ENCODE assay signal across 9 mouse cellular contexts in genomic region chr5:5663655-5664370, GRCm38 (mm10). TPM values are rescaled to one million over a fixed set of nuclear protein-coding genes. Genes with fewer than 3 reads are reported as not detected.
A peak's percentile ranks its signal among the peaks of the same experiment; 100 is the strongest.
DNase-seq lines count a peak whose midpoint lies in the region; ATAC-seq and TF ChIP-seq lines count a peak whose summit lies in the region.
"Had no signal": no experiment of that assay in that cellular context is flagged by ENCODE, and none has a peak within 500 bp of the region (broad histone marks: within the 10 kb centered on the region; RNA-seq: fewer than 3 reads in every experiment).

Gene Cfap69, minus strand, starts transcription at chr5:5664239.

- no peak for TF ChIP-seq CTCF in hindbrain, postnatal 0 days (IDR thresholded peaks at IDR 0.05; ENCODE audit: low read depth)

- peak; percentile 90 for DNase-seq in adrenal gland, postnatal 10 days
- peak; percentile 67 for DNase-seq in gastrocnemius, postnatal 10 days
- DNase-seq in hindbrain, postnatal 0 days (ENCODE audit: low spot score): peak; percentile 95
- DNase-seq in left cerebral cortex, adult 18-20 months (ENCODE audit: low spot score in 2 of 2): peak; percentile 91 to 92
- DNase-seq in lung, postnatal 25 days (ENCODE audit: low spot score): peak; percentile 53
- peak; percentile 94 for DNase-seq in right cerebral cortex, postnatal 10 days (ENCODE audit: low spot score in 2 of 2)

- no peaks in the 10 kb centered on the region for H3K36me3 ChIP-seq in hindbrain, postnatal 0 days (ENCODE audit: insufficient read depth, low read length)

- peak within 1 kb of the TSS; percentile 85 for H3K4me3 ChIP-seq in hindbrain, postnatal 0 days (ENCODE audit: low read length)

- peak; percentile 98 for ATAC-seq in common myeloid progenitor, adult 5-6 weeks (replicated peaks; ENCODE audit: low read depth, poor library complexity, severe bottlenecking)
- peak; percentile 97 for ATAC-seq in hindbrain, postnatal 0 days
- ATAC-seq in inflammation-experienced regulatory T-cells, adult 6 months: no peak

- under 1% methylated on average over 46 of the region's 48 CpGs for WGBS in hindbrain, postnatal 0 days

- H3K9me3 ChIP-seq in hindbrain, postnatal 0 days (ENCODE audit: low read length): no peaks in the 10 kb centered on the region

- H3K9ac ChIP-seq in hindbrain, postnatal 0 days (replicated peaks; ENCODE audit: low read length): peak within 1 kb of the TSS; percentile 67

- H3K4me2 ChIP-seq in hindbrain, postnatal 0 days (ENCODE audit: low read depth, low read length): peak within 1 kb of the TSS; percentile 91

- H3K27me3 ChIP-seq in hindbrain, postnatal 0 days (ENCODE audit: insufficient read depth, low read length): no peaks in the 10 kb centered on the region

- peak within 1 kb of the TSS; percentile 17; the same call in 1 of the 2 replicates for H3K27ac ChIP-seq in hindbrain, postnatal 0 days

- H3K4me1 ChIP-seq in hindbrain, postnatal 0 days (ENCODE audit: insufficient read depth, low read length): no peaks in the 10 kb centered on the region; the same call in 1 of the 2 replicates

RNA-seq across cellular contexts. Expression of gene Cfap69, which starts in this region (rescaled TPM):
- total RNA-seq in adrenal gland, postnatal 10 days (2021): 1 to 10 TPM; 2.6 to 5.0 TPM
- not detected in 2 replicates for total RNA-seq in common myeloid progenitor, adult 5-6 weeks (2017)
- total RNA-seq in gastrocnemius, postnatal 10 days (2021): under 1 TPM; 0.43 to 0.61 TPM
- 9.8 and 77.8 TPM in 2 replicates for total RNA-seq in hindbrain, postnatal 0 days (2014; rRNA removed)
- polyA plus RNA-seq in hindbrain, postnatal 0 days (2015; fragmentation: Nextera tagmentation; extraction: Ambion mirVana): 8.0 and 9.8 TPM in 2 replicates
- total RNA-seq in left cerebral cortex, adult 18-20 months (2021): 10 to 100 TPM; 19.7 to 21.8 TPM
- polyA plus RNA-seq in inflammation-experienced regulatory T-cells, adult 6 months (2017; shearing (Covaris generic)): not detected
- total RNA-seq: neutrophil, adult 5-6 weeks had no signal

Comparison
In these comparisons a context has a peak if more than half of its experiments do, and no peak if none do; other contexts are left out.
1. Peak in ATAC-seq in common myeloid progenitor, adult 5-6 weeks; RNA of the gene not detected or under 1 TPM.
2. Peak in DNase-seq in gastrocnemius, postnatal 10 days; RNA of the gene not detected or under 1 TPM.